Mouse (Mus musculus): ENCODE measurements around the gene Vma21. TPM values are rescaled to one million over a fixed set of nuclear protein-coding genes. Genes with fewer than 3 reads are reported as not detected.

Gene Vma21
- 48.9 and 57.7 TPM in 2 replicates for polyA plus RNA-seq (2015; fragmentation: Nextera tagmentation; extraction: Ambion mirVana)

- H3K36me3 ChIP-seq, result no peaks in the 10 kb centered on the region
- peak within 1 kb of the TSS; percentile 60 for H3K9ac ChIP-seq
- H3K4me1 ChIP-seq, result peaks cover 4% of the 10 kb centered on the region; the same call in 1 of the 2 replicates
- H3K4me3 ChIP-seq, result peak within 1 kb of the TSS; percentile 60
- H3K27ac ChIP-seq, result peak within 1 kb of the TSS; percentile 89
- no peaks in the 10 kb centered on the region for H3K27me3 ChIP-seq
- H3K9me3 ChIP-seq, result no peaks in the 10 kb centered on the region
- 33% methylated on average over 12 of the region's 12 CpGs for WGBS
- peak; percentile 57; the same call in 1 of the 2 replicates for ATAC-seq (ENCODE audit: insufficient number of reproducible peaks, low FRiP score, low TSS enrichment, low read depth)
- H3K4me2 ChIP-seq, result peak within 1 kb of the TSS; percentile 40
These were observed at the start of gene Vma21 for GRCm38 (mm10) chrX:71815631-71816345. TSS of gene Vma21 (plus strand) at chrX:71815924.

GRCm38 (mm10) chrX:71767909-71768308 lies 47.8 kb upstream of the Vma21 start:
- no peaks in the 10 kb centered on the region for H3K36me3 ChIP-seq
- 38% methylated on average over 1 of the region's 1 CpGs for WGBS
- H3K4me1 ChIP-seq, result no peaks in the 10 kb centered on the region
- no peak overlapping the region for H3K27ac ChIP-seq
- H3K4me2 ChIP-seq, result no peak overlapping the region
- no peaks in the 10 kb centered on the region for H3K27me3 ChIP-seq
- no peak overlapping the region for H3K9ac ChIP-seq
- ATAC-seq (ENCODE audit: insufficient number of reproducible peaks, low FRiP score, low TSS enrichment, low read depth), result no peak
- H3K4me3 ChIP-seq, result no peak overlapping the region
- H3K9me3 ChIP-seq, result no peaks in the 10 kb centered on the region

- ATAC-seq (ENCODE audit: insufficient number of reproducible peaks, low FRiP score, low TSS enrichment, low read depth), result no peak
- H3K9ac ChIP-seq, result no peak overlapping the region
- no peaks in the 10 kb centered on the region for H3K36me3 ChIP-seq
- no peaks in the 10 kb centered on the region for H3K9me3 ChIP-seq
- WGBS, result 13% methylated on average over 4 of the region's 4 CpGs
- 0 out of 2 replicates have a peak, but pooled peaks cover 5% of the 10 kb centered on the region for H3K27me3 ChIP-seq
- no peak overlapping the region for H3K4me3 ChIP-seq
- no peak overlapping the region for H3K27ac ChIP-seq
- H3K4me1 ChIP-seq, result no peaks in the 10 kb centered on the region
- no peak overlapping the region for H3K4me2 ChIP-seq
These were observed 24.6 kb upstream of the Vma21 start for GRCm38 (mm10) chrX:71791106-71791505.

GRCm38 (mm10) chrX:71797766-71798165 lies 18.0 kb upstream of the Vma21 start:
- Histone ChIP-seq H3K9ac (no peak overlapping the region), H3K4me3 (no peak overlapping the region), H3K36me3 (no peaks in the 10 kb centered on the region), H3K4me2 (no peak overlapping the region), H3K27ac (no peak overlapping the region), H3K9me3 (no peaks in the 10 kb centered on the region), H3K4me1 (no peaks in the 10 kb centered on the region), H3K27me3 (no peaks in the 10 kb centered on the region)
- no peak for ATAC-seq (ENCODE audit: insufficient number of reproducible peaks, low FRiP score, low TSS enrichment, low read depth)
- WGBS, result 67% methylated on average over 7 of the region's 7 CpGs

GRCm38 (mm10) chrX:71798883-71799282 lies 16.8 kb upstream of the Vma21 start:
- Histone ChIP-seq H3K4me1 (no peaks in the 10 kb centered on the region), H3K4me3 (no peak overlapping the region), H3K4me2 (no peak overlapping the region), H3K9ac (no peak overlapping the region), H3K27ac (no peak overlapping the region), H3K36me3 (no peaks in the 10 kb centered on the region), H3K27me3 (no peaks in the 10 kb centered on the region), H3K9me3 (no peaks in the 10 kb centered on the region)
- WGBS, result 65% methylated on average over 5 of the region's 5 CpGs
- ATAC-seq (ENCODE audit: insufficient number of reproducible peaks, low FRiP score, low TSS enrichment, low read depth), result no peak

- Histone ChIP-seq H3K4me1 (peaks cover 4% of the 10 kb centered on the region; the same call in 1 of the 2 replicates), H3K27me3 (no peaks in the 10 kb centered on the region), H3K4me3 (no peak overlapping the region), H3K36me3 (no peaks in the 10 kb centered on the region), H3K27ac (no peak overlapping the region), H3K4me2 (no peak overlapping the region), H3K9ac (no peak overlapping the region), H3K9me3 (no peaks in the 10 kb centered on the region)
- 37% methylated on average over 5 of the region's 5 CpGs for WGBS
- peak; percentile 50; the same call in 1 of the 2 replicates for ATAC-seq (ENCODE audit: insufficient number of reproducible peaks, low FRiP score, low TSS enrichment, low read depth)
These were observed 3.5 kb upstream of the Vma21 start for GRCm38 (mm10) chrX:71811966-71812835.

- Histone ChIP-seq H3K9me3 (no peaks in the 10 kb centered on the region), H3K27ac (peak overlapping the region; percentile 89), H3K4me2 (peak overlapping the region; percentile 40), H3K9ac (peak overlapping the region; percentile 60), H3K4me1 (peaks cover 4% of the 10 kb centered on the region; the same call in 1 of the 2 replicates), H3K4me3 (peak overlapping the region; percentile 60), H3K27me3 (no peaks in the 10 kb centered on the region), H3K36me3 (no peaks in the 10 kb centered on the region)
- 25% methylated on average over 50 of the region's 52 CpGs for WGBS
- peak; percentile 90 for ATAC-seq (ENCODE audit: insufficient number of reproducible peaks, low FRiP score, low TSS enrichment, low read depth)
These were observed 705 bp downstream of the Vma21 start for GRCm38 (mm10) chrX:71816401-71816857.

- H3K36me3 ChIP-seq, result no peaks in the 10 kb centered on the region
- H3K9me3 ChIP-seq, result no peaks in the 10 kb centered on the region
- no peaks in the 10 kb centered on the region for H3K27me3 ChIP-seq
- peak overlapping the region; percentile 89 for H3K27ac ChIP-seq
- H3K4me3 ChIP-seq, result peak overlapping the region; percentile 60
- peak overlapping the region; percentile 60 for H3K9ac ChIP-seq
- H3K4me1 ChIP-seq, result peaks cover 4% of the 10 kb centered on the region; the same call in 1 of the 2 replicates
- 0 out of 2 replicates have a peak, but pooled peaks have one; percentile 21 for ATAC-seq (ENCODE audit: insufficient number of reproducible peaks, low FRiP score, low TSS enrichment, low read depth)
- 18% methylated on average over 14 of the region's 14 CpGs for WGBS
- H3K4me2 ChIP-seq, result peak overlapping the region; percentile 40
These were observed 1.2 kb downstream of the Vma21 start for GRCm38 (mm10) chrX:71816931-71817361.

- Histone ChIP-seq H3K4me1 (no peaks in the 10 kb centered on the region), H3K36me3 (no peaks in the 10 kb centered on the region), H3K9me3 (no peaks in the 10 kb centered on the region), H3K4me3 (no peak overlapping the region), H3K9ac (no peak overlapping the region), H3K27me3 (no peaks in the 10 kb centered on the region), H3K27ac (no peak overlapping the region), H3K4me2 (no peak overlapping the region)
- no peak for ATAC-seq (ENCODE audit: insufficient number of reproducible peaks, low FRiP score, low TSS enrichment, low read depth)
- WGBS, result 74% methylated on average over 4 of the region's 4 CpGs
These were observed 23.2 kb downstream of the Vma21 start for GRCm38 (mm10) chrX:71838911-71839310.

GRCm38 (mm10) chrX:71846696-71847095 lies 31.0 kb downstream of the Vma21 start:
- no peak for ATAC-seq (ENCODE audit: insufficient number of reproducible peaks, low FRiP score, low TSS enrichment, low read depth)
- no peak overlapping the region for H3K4me3 ChIP-seq
- H3K4me2 ChIP-seq, result no peak overlapping the region
- 83% methylated on average over 4 of the region's 4 CpGs for WGBS
- no peaks in the 10 kb centered on the region for H3K36me3 ChIP-seq
- H3K9me3 ChIP-seq, result no peaks in the 10 kb centered on the region
- H3K27ac ChIP-seq, result no peak overlapping the region
- no peaks in the 10 kb centered on the region for H3K27me3 ChIP-seq
- H3K9ac ChIP-seq, result no peak overlapping the region
- H3K4me1 ChIP-seq, result no peaks in the 10 kb centered on the region

GRCm38 (mm10) chrX:71853798-71854197 lies 38.1 kb downstream of the Vma21 start:
- Histone ChIP-seq H3K9ac (no peak overlapping the region), H3K9me3 (no peaks in the 10 kb centered on the region), H3K4me3 (no peak overlapping the region), H3K4me1 (no peaks in the 10 kb centered on the region), H3K27me3 (no peaks in the 10 kb centered on the region), H3K27ac (no peak overlapping the region), H3K36me3 (no peaks in the 10 kb centered on the region), H3K4me2 (no peak overlapping the region)
- no peak for ATAC-seq (ENCODE audit: insufficient number of reproducible peaks, low FRiP score, low TSS enrichment, low read depth)

All from limb, embryonic 15.5 days (tissue).